Mouse (Mus musculus): Measurements from ENCODE around the gene Herc6. TPM values are rescaled to one million over a fixed set of nuclear protein-coding genes. Genes with fewer than 3 reads are reported as not detected.

Herc6 gene
- polyA plus RNA-seq, 2 experiments: 2.3 to 3.7 TPM

- no peak for DNase-seq (ENCODE audit: low read depth in 3 of 3, low spot score in 3 of 3)
- TF ChIP-seq CTCF (IDR thresholded peaks at IDR 0.05; ENCODE audit: low read depth) (no peak), EP300 (IDR thresholded peaks at IDR 0.05; ENCODE audit: low read depth) (no peak)
- ATAC-seq (ENCODE audit: insufficient read depth): no peak
- 43% methylated on average over 4 of the region's 4 CpGs for WGBS (ENCODE audit: insufficient replicate concordance)
- Histone ChIP-seq H3K9me3 (ENCODE audit: control insufficient read depth, low read length) (no peaks in the 10 kb centered on the region), H3K36me3 (replicated peaks; ENCODE audit: control insufficient read depth, insufficient read depth, low read depth) (no peaks in the 10 kb centered on the region), H3K27me3 (ENCODE audit: control insufficient read depth, insufficient read depth, low read length) (no peaks in the 10 kb centered on the region), H3K4me2 (ENCODE audit: low read depth) (no peak overlapping the region), H3K4me3 (ENCODE audit: insufficient read depth in 1 of 2, low read depth in 2 of 2, low read length in 2 of 2) (no peak overlapping the region), H3K4me1 (replicated peaks; ENCODE audit: control insufficient read depth in 2 of 2, insufficient read depth in 2 of 2, low read length in 1 of 2) (no peaks in the 10 kb centered on the region), H3K27ac (no peak overlapping the region), H3K9ac (replicated peaks) (no peak overlapping the region)
Measured at GRCm38 (mm10) chr6:57661295-57661694, 80.5 kb downstream of the Herc6 start.

- 68% methylated on average over 1 of the region's 1 CpGs for WGBS (ENCODE audit: insufficient replicate concordance)
- ATAC-seq (ENCODE audit: insufficient read depth) (no peak), DNase-seq (ENCODE audit: low read depth in 3 of 3, low spot score in 3 of 3) (no peak)
- H3K4me2 ChIP-seq (ENCODE audit: low read depth): no peak overlapping the region
- no peaks in the 10 kb centered on the region for H3K36me3 ChIP-seq (replicated peaks; ENCODE audit: control insufficient read depth, insufficient read depth, low read depth)
- no peaks in the 10 kb centered on the region for H3K4me1 ChIP-seq (replicated peaks; ENCODE audit: control insufficient read depth in 2 of 2, insufficient read depth in 2 of 2, low read length in 1 of 2)
- H3K27ac ChIP-seq: no peak overlapping the region
- H3K9me3 ChIP-seq (ENCODE audit: control insufficient read depth, low read length): no peaks in the 10 kb centered on the region
- TF ChIP-seq CTCF (IDR thresholded peaks at IDR 0.05; ENCODE audit: low read depth) (no peak), EP300 (IDR thresholded peaks at IDR 0.05; ENCODE audit: low read depth) (no peak)
- H3K27me3 ChIP-seq (ENCODE audit: control insufficient read depth, insufficient read depth, low read length): no peaks in the 10 kb centered on the region
- no peak overlapping the region for H3K4me3 ChIP-seq (ENCODE audit: insufficient read depth in 1 of 2, low read depth in 2 of 2, low read length in 2 of 2)
- H3K9ac ChIP-seq (replicated peaks): no peak overlapping the region
Measured at GRCm38 (mm10) chr6:57684156-57684555, 103.4 kb downstream of the Herc6 start.

- Histone ChIP-seq H3K27ac (peak within 1 kb of the TSS; percentile 56), H3K4me2 (ENCODE audit: low read depth) (peak within 1 kb of the TSS; percentile 74), H3K9me3 (ENCODE audit: control insufficient read depth, low read length) (no peaks in the 10 kb centered on the region), H3K27me3 (ENCODE audit: control insufficient read depth, insufficient read depth, low read length) (no peaks in the 10 kb centered on the region), H3K36me3 (replicated peaks; ENCODE audit: control insufficient read depth, insufficient read depth, low read depth) (no peaks in the 10 kb centered on the region), H3K4me1 (replicated peaks; ENCODE audit: control insufficient read depth in 2 of 2, insufficient read depth in 2 of 2, low read length in 1 of 2) (peaks cover 5 to 9% of the 10 kb centered on the region in 2 experiments; a peak in 3 of 4 replicates), H3K4me3 (ENCODE audit: insufficient read depth in 1 of 2, low read depth in 2 of 2, low read length in 2 of 2) (peak within 1 kb of the TSS; percentile 66 to 69), H3K9ac (replicated peaks) (peak within 1 kb of the TSS; percentile 58)
- WGBS (ENCODE audit: insufficient replicate concordance): 1% methylated on average over 51 of the region's 52 CpGs
- ATAC-seq (ENCODE audit: insufficient read depth) (peak; percentile 98), DNase-seq (ENCODE audit: low read depth in 3 of 3, low spot score in 3 of 3) (peak; percentile 63 to 79 (median 64))
- TF ChIP-seq EP300 (IDR thresholded peaks at IDR 0.05; ENCODE audit: low read depth) (no peak), CTCF (IDR thresholded peaks at IDR 0.05; ENCODE audit: low read depth) (peak; percentile 49)
Measured at GRCm38 (mm10) chr6:57691467-57692261, 110.9 kb downstream of the Herc6 start, which contains the start of gene Pyurf. Gene Pyurf (minus strand): TSS chr6:57692078.

- H3K4me2 ChIP-seq (ENCODE audit: low read depth): no peak overlapping the region
- no peaks in the 10 kb centered on the region for H3K36me3 ChIP-seq (replicated peaks; ENCODE audit: control insufficient read depth, insufficient read depth, low read depth)
- TF ChIP-seq CTCF (IDR thresholded peaks at IDR 0.05; ENCODE audit: low read depth) (no peak), EP300 (IDR thresholded peaks at IDR 0.05; ENCODE audit: low read depth) (no peak)
- H3K9ac ChIP-seq (replicated peaks): no peak overlapping the region
- H3K4me3 ChIP-seq (ENCODE audit: insufficient read depth in 1 of 2, low read depth in 2 of 2, low read length in 2 of 2): no peak overlapping the region
- no peak for ATAC-seq (ENCODE audit: insufficient read depth)
- no peak overlapping the region for H3K27ac ChIP-seq
- WGBS (ENCODE audit: insufficient replicate concordance): 76% methylated on average over 3 of the region's 3 CpGs
- no peak for DNase-seq (ENCODE audit: low read depth in 3 of 3, low spot score in 3 of 3)
- no peaks in the 10 kb centered on the region for H3K9me3 ChIP-seq (ENCODE audit: control insufficient read depth, low read length)
- H3K4me1 ChIP-seq (replicated peaks; ENCODE audit: control insufficient read depth in 2 of 2, insufficient read depth in 2 of 2, low read length in 1 of 2): peaks cover 5 to 9% of the 10 kb centered on the region in 2 experiments; a peak in 3 of 4 replicates
- no peaks in the 10 kb centered on the region for H3K27me3 ChIP-seq (ENCODE audit: control insufficient read depth, insufficient read depth, low read length)
Measured at GRCm38 (mm10) chr6:57693116-57693515, 112.3 kb downstream of the Herc6 start.

GRCm38 (mm10) chr6:57701686-57702085, 120.9 kb downstream of the Herc6 start:
- Histone ChIP-seq H3K4me1 (replicated peaks; ENCODE audit: control insufficient read depth in 2 of 2, insufficient read depth in 2 of 2, low read length in 1 of 2) (peaks cover 10 to 12% of the 10 kb centered on the region in 2 experiments; a peak in 3 of 4 replicates), H3K4me3 (ENCODE audit: insufficient read depth in 1 of 2, low read depth in 2 of 2, low read length in 2 of 2) (peak overlapping the region; percentile 6 to 64; a peak in 3 of 4 replicates), H3K9ac (replicated peaks) (no peak overlapping the region), H3K4me2 (ENCODE audit: low read depth) (peak overlapping the region; percentile 92), H3K9me3 (ENCODE audit: control insufficient read depth, low read length) (no peaks in the 10 kb centered on the region), H3K36me3 (replicated peaks; ENCODE audit: control insufficient read depth, insufficient read depth, low read depth) (no peaks in the 10 kb centered on the region), H3K27me3 (ENCODE audit: control insufficient read depth, insufficient read depth, low read length) (no peaks in the 10 kb centered on the region), H3K27ac (no peak overlapping the region)
- TF ChIP-seq CTCF (IDR thresholded peaks at IDR 0.05; ENCODE audit: low read depth) (no peak), EP300 (IDR thresholded peaks at IDR 0.05; ENCODE audit: low read depth) (no peak)
- DNase-seq (ENCODE audit: low read depth in 3 of 3, low spot score in 3 of 3) (no peak), ATAC-seq (ENCODE audit: insufficient read depth) (no peak)
- 60% methylated on average over 4 of the region's 4 CpGs for WGBS (ENCODE audit: insufficient replicate concordance)
